Mouse (Mus musculus) forelimb bud, embryonic 11.5 days (tissue): ENCODE results near the gene Cacng8.
"Not testable (repeated sequence)": the region's sequence is repeated elsewhere in the genome, so short reads cannot be mapped to it uniquely, and the experiment has no call there.

ENCODE experiments used
- DNase-seq: peaks from one replicate; pipeline ENCODE4 v3.0.0-alpha.2; 2012; ENCODE audit warnings: low read depth, low spot score

Cacng8 gene

DNA sequence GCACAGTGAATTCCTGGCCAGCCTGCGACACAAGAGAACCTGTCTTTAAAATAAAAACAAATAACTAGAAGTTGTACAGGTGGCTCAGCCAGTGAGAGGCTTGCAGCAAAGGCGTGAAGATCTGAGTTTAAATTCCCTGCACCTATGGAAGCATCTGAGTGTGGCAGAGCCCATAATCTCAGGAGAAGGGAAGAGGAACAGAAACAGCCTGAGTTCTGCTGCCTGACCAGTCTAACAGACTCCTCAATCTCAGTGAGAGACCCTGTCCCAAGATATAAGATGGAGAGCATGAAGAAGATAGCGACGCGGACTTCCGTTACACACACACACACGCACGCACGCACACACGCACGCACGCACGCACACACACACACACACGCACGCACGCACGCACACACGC lies 2.7 kb upstream of the Cacng8 start:
- no peak for DNase-seq

DNA sequence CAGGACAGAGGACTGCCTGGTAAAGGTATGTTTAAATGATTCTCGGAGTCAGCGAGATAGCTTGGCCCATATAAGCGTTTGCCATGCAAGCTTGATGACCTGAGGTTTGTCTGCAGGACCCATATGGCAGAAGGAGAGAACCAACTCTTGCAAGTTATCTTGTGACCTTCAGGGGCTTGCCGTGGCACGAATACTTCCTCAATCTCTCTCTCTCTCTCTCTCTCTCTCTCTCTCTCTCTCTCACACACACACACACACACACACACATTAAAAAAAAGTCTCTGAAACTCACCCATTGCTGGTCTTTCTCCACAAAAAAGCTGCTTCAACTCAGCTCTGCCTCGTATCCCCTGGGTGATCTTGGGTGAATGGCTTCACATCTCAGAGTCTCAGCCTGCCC lies 1.6 kb upstream of the Cacng8 start:
- no peak for DNase-seq

DNA sequence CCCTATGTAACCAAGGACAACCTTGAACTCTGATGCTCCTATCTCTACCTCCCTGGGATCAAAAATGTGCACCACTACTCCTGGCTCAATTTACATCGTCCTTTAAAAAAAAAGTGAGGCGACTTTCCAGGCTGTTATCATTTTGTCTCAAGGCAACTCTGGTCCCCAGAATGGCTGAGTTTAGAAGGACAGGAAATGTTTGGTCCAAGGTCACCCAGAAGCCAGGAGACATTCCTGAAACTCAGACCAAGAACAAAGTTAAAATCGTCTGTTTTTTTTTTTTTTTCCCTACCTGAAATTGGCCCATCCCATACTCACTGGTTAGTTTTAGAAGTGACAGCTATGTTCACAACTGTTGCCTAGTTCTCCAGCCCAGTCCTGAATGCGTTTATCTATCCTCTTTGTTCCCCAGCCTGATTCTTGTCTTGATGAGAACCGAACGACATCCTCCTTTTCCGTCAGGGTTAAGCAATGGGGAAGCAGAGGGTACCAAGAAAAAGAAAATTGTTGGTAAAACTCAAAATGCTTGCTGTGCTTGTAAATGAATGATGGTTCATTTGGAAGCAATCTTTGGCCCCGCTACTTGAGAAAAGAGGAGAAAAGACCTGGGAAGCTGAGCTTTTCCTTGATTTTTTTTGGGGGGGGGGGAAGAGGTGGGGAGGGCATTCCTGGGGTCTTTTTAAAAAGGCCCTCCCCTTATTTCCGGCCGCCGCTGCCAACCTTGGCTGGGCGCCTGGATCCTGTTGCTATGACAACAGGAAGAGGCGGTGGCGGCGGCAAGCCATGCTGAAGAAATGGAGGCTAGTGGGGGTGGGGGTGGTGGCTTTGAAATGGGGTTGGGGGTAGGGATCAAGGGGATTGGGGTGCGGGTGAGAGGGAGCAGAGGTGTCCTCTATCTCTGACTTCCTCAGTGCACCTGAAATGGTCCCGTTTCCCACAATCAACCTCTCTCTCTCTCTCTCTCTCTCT lies 755 bp upstream of the Cacng8 start:
- DNase-seq = peak; percentile 54

DNA sequence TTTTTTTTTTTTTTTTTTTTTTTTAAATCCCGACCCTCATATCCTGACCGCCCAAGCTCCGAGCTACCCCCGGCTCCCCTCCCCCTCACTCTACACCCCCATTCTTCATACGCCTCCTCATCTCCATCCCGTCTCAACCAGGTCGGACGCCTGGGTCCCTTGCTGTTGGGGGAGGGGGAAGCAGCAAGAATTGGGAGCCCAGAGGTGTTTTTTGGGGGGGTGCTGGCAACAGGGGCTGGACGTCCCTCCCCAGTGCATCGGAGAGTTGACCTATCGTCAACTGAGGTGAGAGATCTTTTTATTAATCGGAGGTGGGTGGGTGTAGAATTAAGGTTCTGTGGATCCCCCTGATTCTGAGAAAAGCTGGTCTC lies 583 bp downstream of the Cacng8 start:
- DNase-seq = no peak

DNA sequence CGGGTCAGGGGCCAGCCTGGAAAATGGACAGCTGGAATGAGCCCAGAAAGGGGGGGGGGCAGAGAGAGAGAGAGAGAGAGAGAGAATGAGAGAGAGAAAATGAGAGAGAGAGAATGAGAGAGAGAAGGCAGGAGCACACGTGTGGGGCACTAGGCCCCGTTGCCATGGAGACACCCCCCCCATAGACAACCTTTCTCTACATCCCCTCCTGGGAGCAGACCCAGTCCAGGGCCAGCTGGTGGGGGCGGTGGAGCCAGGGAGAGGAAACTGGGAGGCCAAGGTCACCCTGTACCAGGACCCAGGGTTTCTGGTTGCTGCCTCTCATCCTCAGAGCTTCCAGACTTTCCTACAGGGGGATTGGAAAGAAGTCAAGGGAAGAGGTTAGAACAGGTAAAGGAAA lies 1.3 kb downstream of the Cacng8 start:
- no peak for DNase-seq

DNA sequence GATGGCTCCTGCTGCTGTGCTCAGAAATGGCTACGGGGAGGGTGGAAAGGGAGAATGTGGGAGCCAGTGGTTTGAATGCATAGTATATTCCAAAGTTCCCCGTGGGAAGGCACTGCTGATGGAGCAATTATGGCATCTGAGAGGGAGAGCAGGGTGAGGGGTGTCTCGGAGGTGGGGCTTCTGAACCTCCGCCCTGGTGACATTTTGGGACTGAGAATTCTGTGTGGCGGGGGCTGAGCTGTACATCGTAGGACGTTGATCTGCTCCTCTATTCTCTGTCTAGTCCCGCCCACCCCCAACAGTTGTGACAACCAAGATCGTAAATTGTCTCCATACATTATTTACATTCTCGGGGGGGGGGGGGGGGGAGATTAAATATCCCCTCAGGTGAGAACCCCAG lies 6.9 kb downstream of the Cacng8 start:
- DNase-seq = no peak

DNA sequence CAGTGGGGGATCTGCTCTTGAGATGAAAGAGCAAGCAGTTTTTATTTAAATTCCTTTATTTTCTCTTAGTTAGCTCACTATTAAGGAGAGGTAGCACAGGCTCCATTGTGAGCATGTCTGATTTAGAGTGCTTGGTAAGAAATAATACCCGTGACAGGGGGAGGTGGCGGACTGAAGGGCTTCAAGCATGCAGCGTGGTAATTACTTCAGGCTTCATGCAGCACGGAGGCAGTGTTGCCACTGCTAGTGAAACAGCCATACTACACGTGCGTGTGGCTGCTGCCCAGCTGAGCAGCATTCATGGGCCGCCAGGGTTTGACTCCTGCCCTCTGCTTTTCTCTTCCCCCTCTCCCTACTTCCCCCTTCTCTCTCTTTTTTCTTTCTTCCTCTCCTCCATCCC lies 7.3 kb downstream of the Cacng8 start:
- no peak for DNase-seq

DNA sequence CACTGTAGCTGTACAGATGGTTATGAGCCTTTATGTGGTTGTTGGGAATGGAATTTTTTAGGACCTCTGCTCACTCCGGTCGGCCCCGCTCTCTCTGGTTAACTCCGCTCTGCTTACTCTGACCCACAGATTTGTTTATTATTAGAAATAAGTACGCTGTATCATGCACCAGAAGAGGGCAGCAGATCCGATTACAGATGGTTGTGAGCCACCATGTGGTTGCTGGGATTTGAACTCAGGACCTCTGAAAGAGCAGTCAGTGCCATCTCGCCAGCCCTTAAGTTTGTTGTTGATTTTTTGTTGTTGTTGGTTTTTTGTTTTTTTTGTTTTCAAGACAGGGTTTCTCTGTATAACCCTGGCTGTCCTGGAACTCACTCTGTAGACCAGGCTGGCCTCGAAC lies 7.9 kb downstream of the Cacng8 start:
- DNase-seq = not testable (repeated sequence)

DNA sequence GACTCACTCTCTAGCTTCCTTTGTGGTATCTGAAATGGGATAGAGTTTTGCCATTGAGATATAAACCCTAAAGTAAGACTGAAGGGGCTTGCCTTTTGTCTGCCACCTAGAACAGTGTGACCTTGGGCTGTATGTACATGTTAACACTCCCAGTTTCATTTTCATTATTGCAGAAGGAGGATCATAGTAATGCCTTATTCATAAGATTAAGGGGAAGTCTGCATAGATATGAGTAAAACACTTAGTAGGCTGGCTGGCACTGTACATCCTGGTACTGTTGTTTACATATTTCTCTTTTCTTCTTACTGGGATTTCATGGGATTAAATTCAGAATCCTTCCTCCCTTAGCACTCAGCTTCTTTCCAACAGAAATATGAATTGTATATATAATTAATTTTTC lies 9.5 kb downstream of the Cacng8 start:
- DNase-seq = no peak

DNA sequence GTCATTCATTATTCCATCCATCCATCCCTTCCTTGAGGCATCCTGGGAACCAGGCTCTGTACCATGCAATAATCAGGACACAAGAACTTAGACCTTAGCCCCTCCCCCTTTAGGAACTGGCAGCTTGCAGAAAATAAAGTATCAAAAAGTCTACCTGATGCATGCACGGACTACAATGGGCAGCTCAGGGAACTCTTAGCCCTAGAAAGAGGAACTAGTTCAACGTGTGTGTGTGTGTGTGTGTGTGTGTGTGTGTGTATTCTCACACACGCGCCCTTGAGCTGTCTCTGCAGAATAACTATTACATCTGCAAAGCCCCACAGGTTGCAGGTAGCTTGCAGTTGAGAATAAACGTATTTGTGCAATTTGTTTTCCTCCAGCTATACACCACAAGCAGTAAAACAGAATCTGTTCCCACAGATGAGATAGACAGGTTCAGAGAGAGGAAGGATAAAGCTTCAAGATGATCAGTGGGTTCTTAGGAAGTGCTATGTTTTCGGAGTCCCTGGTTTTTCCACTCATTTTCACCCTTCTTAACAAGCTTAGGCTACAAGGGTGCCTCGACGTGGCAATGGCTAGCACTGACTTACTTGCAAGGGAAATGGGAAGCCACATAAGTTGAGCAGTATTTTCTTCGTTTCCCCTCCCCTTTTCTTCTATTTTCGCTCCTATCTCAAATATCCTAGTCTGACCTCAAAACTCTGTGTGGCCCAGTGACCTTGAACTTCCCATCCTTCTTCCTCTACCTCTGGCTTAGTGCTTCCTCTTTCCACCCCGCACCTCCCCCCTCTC lies 19.4 kb downstream of the Cacng8 start:
- no peak for DNase-seq

DNA sequence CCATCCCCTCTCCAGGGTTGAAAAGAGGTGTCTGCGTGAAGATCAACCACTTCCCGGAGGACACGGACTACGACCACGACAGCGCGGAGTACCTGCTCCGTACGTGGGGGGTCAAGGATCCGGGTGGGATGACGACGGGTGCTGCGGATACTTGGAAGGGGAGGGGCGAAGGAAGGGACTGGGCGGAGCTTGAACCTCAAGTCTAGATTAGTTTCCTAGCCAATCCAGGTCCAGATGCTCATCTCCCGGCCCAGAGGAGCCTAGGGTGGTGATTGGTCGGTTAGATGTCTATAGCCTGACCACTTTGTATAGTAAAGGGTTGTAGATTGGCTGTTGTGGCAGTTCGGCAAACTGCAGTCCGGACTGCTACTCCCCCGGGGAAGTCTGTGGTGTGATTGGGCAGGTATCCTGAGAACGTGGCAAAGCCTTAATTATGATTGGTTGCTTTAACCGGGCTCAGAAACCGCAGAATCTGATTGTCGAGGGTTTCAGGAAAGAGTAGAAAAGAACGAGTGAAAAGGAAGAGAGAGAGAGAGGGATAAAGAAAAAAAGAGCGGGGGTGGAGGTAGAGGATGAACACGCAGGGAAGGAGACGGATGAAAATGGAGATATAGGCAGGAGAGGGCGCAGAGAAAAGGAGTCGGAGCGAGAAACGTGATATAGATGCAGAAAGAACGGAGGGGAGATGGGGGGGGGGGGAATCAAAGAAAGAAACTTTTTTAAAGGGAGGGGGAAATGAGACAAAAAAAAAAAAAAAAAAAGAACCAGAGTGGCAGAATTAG lies 20.9 kb downstream of the Cacng8 start:
- DNase-seq = peak; percentile 77

DNA sequence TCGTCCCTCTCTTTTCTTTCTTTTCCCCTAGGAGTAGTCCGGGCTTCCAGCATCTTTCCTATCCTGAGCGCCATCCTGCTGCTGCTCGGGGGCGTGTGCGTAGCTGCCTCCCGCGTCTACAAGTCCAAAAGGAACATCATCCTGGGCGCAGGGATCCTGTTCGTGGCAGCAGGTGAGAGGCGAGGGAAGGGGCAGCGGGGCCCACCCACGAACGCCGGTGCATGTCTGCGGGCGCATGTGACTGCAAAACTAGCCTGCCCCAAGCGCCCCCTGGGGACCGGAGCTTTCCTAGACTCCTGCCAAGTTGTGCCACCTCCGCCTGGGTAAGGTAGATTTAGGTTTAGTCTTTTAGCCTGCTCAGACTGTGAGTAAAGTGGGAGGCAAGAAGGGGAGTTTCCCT lies 21.6 kb downstream of the Cacng8 start:
- DNase-seq = no peak

DNA sequence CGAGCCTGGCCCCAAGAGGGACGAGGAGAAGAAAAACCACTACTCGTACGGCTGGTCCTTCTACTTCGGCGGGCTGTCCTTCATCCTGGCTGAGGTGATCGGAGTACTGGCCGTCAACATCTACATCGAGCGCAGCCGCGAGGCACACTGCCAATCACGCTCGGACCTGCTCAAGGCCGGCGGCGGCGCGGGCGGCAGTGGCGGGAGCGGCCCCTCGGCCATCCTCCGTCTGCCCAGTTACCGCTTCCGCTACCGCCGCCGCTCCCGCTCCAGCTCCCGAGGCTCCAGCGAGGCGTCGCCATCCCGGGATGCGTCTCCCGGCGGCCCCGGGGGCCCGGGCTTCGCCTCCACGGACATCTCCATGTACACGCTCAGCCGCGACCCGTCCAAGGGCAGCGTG lies 24.4 kb downstream of the Cacng8 start:
- DNase-seq = no peak

DNA sequence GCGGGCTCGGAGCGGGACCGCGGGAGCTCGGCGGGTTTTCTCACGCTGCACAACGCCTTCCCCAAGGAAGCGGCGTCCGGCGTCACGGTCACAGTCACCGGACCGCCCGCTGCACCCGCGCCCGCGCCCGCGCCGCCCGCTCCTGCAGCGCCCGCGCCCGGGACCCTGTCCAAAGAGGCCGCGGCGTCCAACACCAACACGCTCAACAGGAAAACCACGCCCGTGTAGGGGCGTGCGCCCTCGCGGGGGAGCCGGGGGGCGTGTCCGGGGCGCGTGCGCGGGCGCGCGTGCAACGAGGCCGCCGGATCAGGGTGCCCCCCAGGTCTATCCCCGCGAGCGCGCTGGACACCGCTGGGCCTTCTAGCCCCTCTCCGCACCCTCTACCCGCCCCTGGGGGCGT lies 24.9 kb downstream of the Cacng8 start:
- DNase-seq = no peak

DNA sequence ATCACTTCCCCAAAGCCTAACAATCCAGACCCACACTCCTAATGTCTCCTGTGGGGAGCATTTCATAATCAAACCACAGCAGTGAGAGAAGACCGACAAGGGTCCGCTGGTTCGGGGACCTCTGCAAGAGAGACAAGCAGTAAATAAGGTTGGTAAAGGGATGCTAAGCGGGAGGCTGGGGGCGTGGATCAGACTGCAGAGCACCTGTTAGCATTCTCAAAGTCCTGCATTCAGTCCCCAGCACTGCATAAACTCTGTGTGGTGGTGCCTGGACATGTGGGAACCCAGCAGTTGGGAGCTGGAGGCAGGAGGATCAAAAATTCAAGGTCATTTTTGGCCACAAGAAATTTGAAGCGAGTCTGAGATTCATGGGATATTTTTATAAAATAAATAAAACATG lies 29.5 kb downstream of the Cacng8 start:
- no peak for DNase-seq

DNA sequence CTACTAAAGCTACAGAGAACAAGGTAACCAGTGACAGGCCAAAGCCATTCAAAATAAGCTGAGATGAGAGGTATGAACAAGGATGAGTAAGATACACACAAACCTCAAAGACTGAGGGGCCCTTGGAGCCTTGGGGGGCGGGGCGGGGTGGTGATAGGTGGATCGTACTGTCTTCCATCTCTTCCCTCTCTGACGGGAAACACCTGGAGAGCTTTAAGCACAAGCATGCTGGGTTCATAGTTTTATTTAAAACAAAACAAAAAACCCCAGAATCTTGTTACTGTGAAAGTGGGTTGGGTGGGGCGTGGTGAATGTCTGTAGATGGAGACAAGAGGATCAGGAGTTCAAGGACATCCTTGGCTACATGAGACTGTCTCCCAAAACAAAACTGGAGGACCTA lies 30.0 kb downstream of the Cacng8 start:
- DNase-seq = no peak

DNA sequence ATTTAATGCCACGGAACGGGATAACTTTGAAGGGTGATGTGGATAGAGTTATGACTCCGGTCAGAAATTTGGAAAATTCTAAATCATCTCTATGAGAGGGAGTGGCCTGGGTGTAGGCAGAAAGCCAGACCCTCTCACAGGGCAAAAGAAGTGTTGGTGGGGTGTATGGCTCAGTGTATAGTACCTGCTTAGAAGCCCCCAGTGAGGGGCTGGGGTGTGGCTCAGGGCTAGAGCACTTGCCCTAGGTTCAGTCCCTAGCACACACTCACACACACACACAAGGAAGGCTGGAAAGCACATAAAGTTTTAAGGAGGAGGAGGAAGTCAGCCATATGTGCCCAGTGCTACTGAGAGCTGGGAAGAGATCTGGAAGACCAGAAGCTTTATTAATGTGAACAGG lies 30.8 kb downstream of the Cacng8 start:
- no peak for DNase-seq

DNA sequence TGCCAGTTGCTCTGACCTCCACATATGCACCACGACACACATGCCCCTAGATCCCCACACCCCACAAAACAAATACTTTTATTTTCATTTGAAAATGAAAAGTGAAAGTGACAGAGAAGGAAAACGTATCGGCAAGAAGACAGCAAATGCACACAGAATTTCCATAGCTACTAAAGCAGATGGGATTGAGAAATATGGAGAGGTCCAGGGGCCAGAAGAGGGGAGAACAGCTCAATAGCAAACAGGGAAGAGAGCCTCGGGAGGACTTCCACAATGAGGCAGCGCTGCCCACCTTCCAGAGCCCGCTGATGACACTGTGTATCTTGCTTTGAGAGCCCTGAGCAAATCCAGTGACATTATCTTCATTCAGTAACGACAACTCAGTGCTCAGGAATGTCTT lies 31.6 kb downstream of the Cacng8 start:
- no peak for DNase-seq

DNA sequence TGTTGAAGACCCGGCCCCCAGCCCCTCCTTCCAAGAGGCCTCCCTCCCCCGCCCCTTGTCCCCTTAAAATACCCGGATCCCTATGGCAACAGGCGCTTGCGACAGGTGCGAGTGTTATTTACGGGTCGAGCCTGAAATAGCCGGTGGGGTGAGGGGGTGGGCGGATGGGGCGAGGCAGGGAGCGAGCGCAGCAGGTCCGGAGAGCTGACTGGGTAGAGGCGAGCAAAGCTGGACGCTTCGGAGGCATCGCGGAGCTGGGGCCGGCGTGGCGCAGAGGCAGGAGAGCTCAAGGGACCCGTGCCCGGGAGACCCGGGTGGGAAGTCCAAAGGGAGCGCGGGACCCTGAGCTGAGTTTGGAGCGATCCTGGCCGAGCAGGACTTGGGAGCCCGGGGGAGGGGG lies 32.9 kb downstream of the Cacng8 start:
- peak; percentile 29 for DNase-seq

DNA sequence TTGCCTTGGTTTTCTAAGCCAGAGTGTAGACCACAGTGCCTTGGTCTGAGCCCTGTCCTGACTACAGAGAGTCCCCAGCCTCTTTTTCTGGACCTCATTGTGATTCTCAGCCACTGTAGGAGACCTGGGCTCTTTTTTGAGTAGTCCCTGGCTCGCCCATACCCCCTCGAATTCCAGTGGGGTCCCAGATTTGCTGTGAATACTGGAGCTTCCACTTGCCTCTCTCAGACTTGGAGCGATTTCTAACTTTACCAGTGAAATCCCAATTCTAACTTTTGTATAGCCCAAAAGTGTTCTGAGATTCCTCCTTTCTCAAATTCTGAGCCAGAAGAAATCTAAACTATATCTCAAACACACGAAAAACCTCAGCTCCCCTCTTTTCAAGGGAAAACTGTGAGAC lies 33.4 kb downstream of the Cacng8 start, which contains the start of gene Cacng6:
TSS of gene Cacng6 (plus strand) at position 301 of the 400 bp plus-strand sequence.
- DNase-seq = no peak

DNA sequence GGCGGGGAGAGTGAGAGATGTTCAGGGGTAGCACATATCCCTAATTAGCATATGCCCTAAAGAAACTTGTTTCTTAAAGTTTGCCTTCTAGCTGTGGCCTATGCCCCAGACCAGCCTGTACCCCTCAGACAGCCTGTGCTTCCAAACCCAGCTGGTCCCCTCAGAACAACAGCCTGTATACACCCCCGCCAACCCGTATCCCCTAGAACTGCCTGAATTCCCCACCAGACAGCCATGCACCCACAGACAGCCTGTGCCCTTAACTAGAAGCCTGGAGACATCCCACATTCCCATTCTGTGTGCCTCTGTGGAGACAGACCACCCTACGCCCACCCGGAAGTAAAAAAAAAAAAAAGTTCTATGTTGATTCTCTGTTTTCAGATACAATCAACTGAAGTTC lies 34.7 kb downstream of the Cacng8 start:
- no peak for DNase-seq

DNA sequence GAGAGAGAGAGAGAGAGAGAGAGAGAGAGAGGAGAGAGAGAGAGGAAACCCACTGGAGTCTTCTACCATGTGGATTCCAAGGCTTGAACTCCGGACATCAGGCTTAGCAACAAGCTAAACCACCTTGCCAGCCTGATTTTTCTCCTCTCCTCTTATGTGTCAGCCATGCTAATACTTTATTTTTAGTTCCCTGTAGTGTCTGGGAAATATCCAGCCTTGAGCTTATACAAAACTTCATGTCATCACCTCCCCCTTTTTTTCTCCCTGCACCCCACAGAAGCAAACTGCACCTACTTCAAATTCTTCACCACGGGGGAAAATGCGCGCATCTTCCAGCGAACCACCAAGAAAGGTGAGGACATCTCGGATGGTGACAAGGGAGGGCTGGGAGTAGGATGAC lies 39.7 kb downstream of the Cacng8 start:
- no peak for DNase-seq
